Mouse (Mus musculus): ENCODE data around the gene Usp49. TPM values are rescaled to one million over a fixed set of nuclear protein-coding genes. Genes with fewer than 3 reads are reported as not detected.

The Usp49 gene
- 29.8 and 33.7 TPM in 2 replicates for polyA plus RNA-seq (2012; rRNA removed)

DNA sequence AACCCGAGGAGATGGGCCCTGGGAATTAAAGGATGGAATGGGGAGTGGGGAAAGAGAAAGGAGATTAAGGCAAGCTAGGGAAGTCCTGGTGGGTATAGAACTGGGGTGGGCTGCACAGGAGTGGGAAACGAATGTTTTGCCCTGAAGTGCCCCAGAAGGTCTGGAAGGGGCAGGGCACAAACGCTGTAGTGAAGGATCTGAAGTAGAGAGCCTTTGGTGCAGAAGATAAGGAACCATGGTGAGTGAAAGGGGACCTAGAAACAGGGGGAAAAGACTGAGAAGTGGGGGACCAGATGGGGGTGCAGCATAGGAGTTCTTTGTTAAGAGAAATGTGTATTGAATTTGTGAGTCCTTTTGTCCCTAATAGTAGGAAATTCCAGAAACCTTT lies at the start of gene Usp49:
Gene Usp49, plus strand, starts transcription at position 13 of the 388 bp plus-strand sequence.

DNA sequence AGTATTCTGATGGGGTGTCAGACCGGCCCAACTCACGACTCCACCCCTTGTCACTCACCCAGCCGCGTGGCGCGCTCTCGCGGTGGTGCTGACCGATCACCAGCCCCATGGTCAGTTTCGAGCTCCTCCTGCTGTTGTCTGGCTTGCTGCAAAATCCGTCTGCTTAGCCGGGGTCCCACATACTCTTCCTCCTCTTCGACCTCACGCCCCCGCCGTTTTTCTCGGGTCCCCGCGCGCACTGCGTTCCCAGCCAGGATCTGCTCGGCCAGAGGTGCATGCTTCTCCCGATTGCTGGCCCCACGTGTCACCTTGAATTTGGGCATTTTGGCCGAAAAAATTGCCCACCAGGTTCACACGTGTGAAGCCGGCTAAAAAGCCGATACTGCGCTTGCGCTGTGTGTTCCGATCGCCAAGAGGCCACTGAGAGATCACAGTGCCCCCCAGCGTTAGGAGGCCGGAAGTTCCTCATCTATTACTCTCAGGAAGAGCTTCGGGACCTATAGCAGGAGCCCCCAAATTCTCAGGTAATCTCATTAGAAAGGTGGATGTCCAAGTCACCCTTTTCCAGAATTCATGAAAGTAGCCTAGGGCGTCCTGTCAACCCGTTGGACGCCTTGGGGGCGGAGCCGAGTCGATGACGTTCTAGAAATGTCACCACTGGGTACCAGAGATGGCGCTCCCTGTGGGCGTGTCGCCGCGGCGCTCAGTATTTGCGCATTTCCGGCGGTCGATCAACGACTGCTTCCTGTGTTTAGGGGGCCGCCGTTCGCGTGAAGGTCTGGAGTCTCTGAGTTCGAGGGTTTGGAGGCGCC lies 19.4 kb upstream of the Usp49 start, which contains the start of the genes Bysl, Med20 and Gm20517:
Gene Bysl, minus strand, starts transcription at position 644 of the 812 bp plus-strand sequence.
Gene Med20, plus strand, starts transcription at position 734 of the 812 bp plus-strand sequence.
Gene Gm20517, plus strand, starts transcription at position 741 of the 812 bp plus-strand sequence.

DNA sequence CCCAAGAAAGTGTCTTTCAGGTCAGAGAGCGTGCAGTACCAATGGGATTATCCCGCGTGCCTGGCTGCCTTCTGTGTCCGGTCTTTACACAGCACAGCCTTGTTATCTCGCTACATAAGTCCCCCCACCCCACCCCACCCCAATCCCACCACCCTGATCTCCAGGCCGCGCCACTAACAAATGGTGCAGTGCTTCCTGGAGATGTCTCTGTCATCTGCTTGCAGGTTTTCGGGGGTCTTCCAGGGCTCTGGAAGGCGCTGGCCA lies 57.8 kb downstream of the Usp49 start, which contains the start of gene Tomm6:
Gene Tomm6, minus strand, starts transcription at position 43 of the 264 bp plus-strand sequence.

DNA sequence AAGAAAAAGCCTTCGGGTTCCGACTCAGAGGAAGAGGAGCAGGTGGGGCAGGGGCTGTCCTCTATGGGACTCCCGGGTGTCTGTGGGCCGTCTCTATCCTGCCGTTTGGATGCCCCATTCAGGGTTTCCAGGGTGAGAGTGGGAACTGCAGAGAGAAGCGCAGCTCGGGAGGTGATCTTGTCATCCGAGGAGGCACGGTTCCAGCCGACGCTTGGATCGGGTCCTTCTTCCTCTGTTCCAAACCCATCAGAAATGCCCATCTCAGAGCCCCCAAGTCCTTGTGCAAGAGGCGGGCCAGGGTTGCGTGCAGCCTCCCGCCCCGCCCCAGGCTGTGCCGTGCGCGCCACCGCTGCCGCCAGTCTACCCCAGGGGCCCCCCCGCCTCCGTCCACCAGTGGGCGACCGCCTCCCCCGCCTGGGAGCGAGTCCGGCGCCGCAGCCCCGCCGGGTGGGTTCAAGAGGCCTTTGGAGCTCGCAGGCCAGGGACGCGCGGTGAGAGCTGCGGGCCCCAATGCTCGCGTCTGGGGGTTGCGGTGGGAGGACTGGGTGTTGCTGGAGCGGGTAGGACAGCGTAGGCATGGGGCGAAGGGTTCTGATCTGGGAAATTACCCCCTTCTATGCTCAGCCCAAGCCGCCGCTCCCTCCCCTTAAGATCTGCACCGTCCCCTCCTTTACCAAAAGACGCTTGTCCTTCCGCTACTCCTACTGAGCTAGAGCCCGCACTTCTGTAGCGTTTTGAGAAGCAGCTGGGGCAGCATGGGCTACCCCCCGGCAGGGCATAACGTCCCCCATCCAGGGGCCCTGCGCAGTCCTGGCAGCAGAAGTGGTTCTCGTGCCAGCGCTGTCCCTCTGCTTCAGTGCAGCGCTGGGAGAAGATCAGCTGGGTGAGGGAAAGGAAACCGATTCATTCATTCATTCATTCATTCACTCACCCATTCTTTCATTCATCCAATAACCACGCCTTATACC lies 58.4 kb downstream of the Usp49 start, which contains the start of gene Frs3:
Gene Frs3, plus strand, starts transcription at position 423 of the 968 bp plus-strand sequence.

DNA sequence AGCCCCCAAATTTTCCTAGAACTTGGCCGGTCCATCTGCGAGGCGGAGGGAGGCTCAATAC lies 63.8 kb downstream of the Usp49 start, which contains the start of gene Gm21981:
Gene Gm21981, minus strand, starts transcription at position 14 of the 61 bp plus-strand sequence.

DNA sequence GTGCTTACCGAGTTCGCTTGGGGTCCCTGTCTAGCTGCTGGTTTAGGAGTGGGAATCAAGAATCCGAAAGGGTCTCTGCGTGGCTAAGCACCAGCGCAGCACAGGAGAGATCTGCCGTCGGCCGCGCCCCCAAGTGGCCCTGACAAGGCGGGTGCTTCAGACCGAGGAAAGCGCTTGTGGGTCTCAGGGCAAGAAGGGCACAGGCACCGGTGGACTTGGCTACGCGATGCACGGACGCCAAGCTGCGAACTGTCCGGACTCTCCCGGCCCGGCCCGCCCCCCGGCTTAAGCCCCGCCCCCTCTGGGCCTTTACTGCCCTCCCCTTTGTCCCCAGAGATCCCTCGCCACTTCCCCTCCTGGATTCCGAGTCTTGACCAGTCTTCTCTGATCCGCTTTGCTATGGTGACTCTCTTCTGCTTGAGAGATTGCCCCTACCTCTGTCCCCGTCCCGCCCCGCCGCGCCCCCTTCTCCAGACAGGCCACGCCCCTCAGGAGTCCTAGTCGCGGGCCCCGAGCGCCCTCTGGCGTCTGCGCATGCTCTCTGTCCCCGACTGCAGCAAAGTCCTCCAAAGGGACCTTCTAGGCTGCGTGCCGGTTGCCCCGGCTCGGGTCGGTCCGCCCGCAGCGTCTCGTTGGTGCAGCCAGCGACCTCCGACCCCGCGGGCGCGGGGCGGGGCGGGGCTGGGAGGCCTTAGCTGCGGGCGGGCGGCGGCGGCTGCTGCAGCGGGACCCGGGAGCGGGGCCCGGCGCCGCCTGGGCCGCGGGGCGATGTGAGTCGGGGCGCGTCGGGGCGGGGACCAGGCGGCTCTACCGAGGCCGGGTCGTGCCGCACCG lies 64.2 kb downstream of the Usp49 start, which contains the start of gene Prickle4:
Gene Prickle4, minus strand, starts transcription at position 234 of the 834 bp plus-strand sequence.

DNA sequence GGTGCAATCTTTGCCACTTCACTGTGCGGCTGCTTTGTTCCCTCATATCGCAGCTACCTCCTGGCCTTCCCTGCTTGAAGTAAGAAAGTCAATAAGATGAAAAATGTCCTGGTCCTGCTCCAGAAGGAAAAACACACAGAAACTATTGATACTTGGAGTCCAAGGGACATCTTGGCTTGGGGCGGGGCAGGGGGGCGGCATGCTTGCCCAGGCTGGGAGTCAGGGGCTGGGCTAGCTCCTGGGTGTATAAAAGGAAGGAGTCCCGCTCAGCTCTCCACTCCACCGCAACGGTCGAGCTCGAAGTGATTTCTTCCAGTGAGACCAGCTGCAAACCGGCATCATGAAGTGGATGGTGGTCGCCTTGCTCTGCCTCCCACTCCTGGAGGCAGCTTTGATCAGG lies 96.1 kb downstream of the Usp49 start, which contains the start of gene Pgc:
Gene Pgc, plus strand, starts transcription at position 277 of the 400 bp plus-strand sequence.

Other genes with a start within 250 kb of the Usp49 start
- gene Guca1b, start 245.3 kb upstream of the Usp49 start, polyA plus RNA-seq (2012; rRNA removed) = 0.91 and 1.2 TPM in 2 replicates
- gene Guca1a, start 230.1 kb upstream of the Usp49 start, polyA plus RNA-seq (2012; rRNA removed) = 0.80 and 1.3 TPM in 2 replicates
- gene AI661453, start 194.1 kb upstream of the Usp49 start, polyA plus RNA-seq (2012; rRNA removed) = 0.53 and 0.76 TPM in 2 replicates
- 0.35 and 0.39 TPM in 2 replicates for gene 1700001C19Rik, start 193.3 kb upstream of the Usp49 start, polyA plus RNA-seq (2012; rRNA removed)
- gene Taf8, start 128.4 kb upstream of the Usp49 start, polyA plus RNA-seq (2012; rRNA removed) = 42.1 and 43.3 TPM in 2 replicates
- 70.8 and 130 TPM in 2 replicates for gene Ccnd3, start 125.6 kb upstream of the Usp49 start, polyA plus RNA-seq (2012; rRNA removed)
- gene Bysl, start 19.2 kb upstream of the Usp49 start, polyA plus RNA-seq (2012; rRNA removed) = 26.6 and 27.5 TPM in 2 replicates
- gene Med20, start 19.1 kb upstream of the Usp49 start, polyA plus RNA-seq (2012; rRNA removed) = 52.6 and 55.4 TPM in 2 replicates
- gene Gm20517, start 19.1 kb upstream of the Usp49 start, polyA plus RNA-seq (2012; rRNA removed) = 2.2 and 2.3 TPM in 2 replicates
- gene Tomm6, start 57.7 kb downstream of the Usp49 start, polyA plus RNA-seq (2012; rRNA removed) = 83.6 and 105 TPM in 2 replicates
- 36.2 and 40.0 TPM in 2 replicates for gene Frs3, start 58.3 kb downstream of the Usp49 start, polyA plus RNA-seq (2012; rRNA removed)
- gene Gm21981, start 63.8 kb downstream of the Usp49 start, polyA plus RNA-seq (2012; rRNA removed) = 3.9 and 4.5 TPM in 2 replicates
- gene Prickle4, start 64.0 kb downstream of the Usp49 start, polyA plus RNA-seq (2012; rRNA removed) = 1.0 TPM in 2 replicates
- 0.08 TPM in 1 of 2 replicates, not detected in the other for gene Pgc, start 96.2 kb downstream of the Usp49 start, polyA plus RNA-seq (2012; rRNA removed)
- gene Tfeb, start 106.3 kb downstream of the Usp49 start, polyA plus RNA-seq (2012; rRNA removed) = 2.4 and 3.7 TPM in 2 replicates
- gene Mdfi, start 204.0 kb downstream of the Usp49 start, polyA plus RNA-seq (2012; rRNA removed) = 37.4 and 87.0 TPM in 2 replicates

Data from central nervous system, embryonic 14 days (tissue).